Mouse (Mus musculus): ENCODE results near the gene Dgke. TPM values are rescaled to one million over a fixed set of nuclear protein-coding genes. Genes with fewer than 3 reads are reported as not detected.
"Not testable (repeated sequence)": the region's sequence is repeated elsewhere in the genome, so short reads cannot be mapped to it uniquely, and the experiment has no call there.

Gene Dgke
- polyA plus RNA-seq, 2 experiments: 0.39 to 0.63 TPM

DNA sequence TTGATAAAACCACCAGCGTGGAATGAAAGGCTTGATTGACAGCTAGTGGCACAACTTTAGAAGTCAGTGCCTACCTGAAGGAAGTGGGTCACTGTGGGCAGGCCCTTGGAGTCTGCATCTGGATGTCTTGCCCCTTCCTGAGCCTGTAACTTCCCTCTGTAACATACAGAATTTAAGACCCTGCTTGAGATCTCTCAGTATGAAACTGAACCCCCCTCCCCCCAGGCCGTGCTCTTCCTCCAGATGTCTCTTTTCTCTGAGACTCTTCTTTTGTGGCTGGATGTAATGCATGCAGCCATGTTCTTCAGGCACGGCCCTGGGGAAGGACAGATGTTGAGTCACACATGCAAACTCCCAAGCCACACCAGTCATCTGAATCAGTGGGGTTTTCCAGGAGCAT lies 28.7 kb upstream of the Dgke start:
- Histone ChIP-seq H3K27me3 (ENCODE audit: control insufficient read depth, insufficient read depth, low read length) (no peaks in the 10 kb centered on the region), H3K27ac (no peak overlapping the region), H3K4me1 (replicated peaks; ENCODE audit: control insufficient read depth in 2 of 2, insufficient read depth in 2 of 2, low read length in 1 of 2) (no peaks in the 10 kb centered on the region), H3K9ac (replicated peaks) (no peak overlapping the region), H3K36me3 (replicated peaks; ENCODE audit: control insufficient read depth, insufficient read depth, low read depth) (no peaks in the 10 kb centered on the region), H3K4me3 (ENCODE audit: insufficient read depth in 1 of 2, low read depth in 2 of 2, low read length in 2 of 2) (no peak overlapping the region), H3K9me3 (ENCODE audit: control insufficient read depth, low read length) (no peaks in the 10 kb centered on the region), H3K4me2 (ENCODE audit: low read depth) (no peak overlapping the region)
- TF ChIP-seq CTCF (IDR thresholded peaks at IDR 0.05; ENCODE audit: low read depth) (no peak), EP300 (IDR thresholded peaks at IDR 0.05; ENCODE audit: low read depth) (no peak)
- no peak for DNase-seq (ENCODE audit: low read depth in 3 of 3, low spot score in 3 of 3)
- ATAC-seq (ENCODE audit: insufficient read depth): no peak
- 33% methylated on average over 3 of the region's 3 CpGs for WGBS (ENCODE audit: insufficient replicate concordance)

- no peak for TF ChIP-seq CTCF (IDR thresholded peaks at IDR 0.05; ENCODE audit: low read depth)
- TF ChIP-seq EP300 (IDR thresholded peaks at IDR 0.05; ENCODE audit: low read depth): no peak
- no peaks in the 10 kb centered on the region for H3K4me1 ChIP-seq (replicated peaks; ENCODE audit: control insufficient read depth in 2 of 2, insufficient read depth in 2 of 2, low read length in 1 of 2)
- no peaks in the 10 kb centered on the region for H3K9me3 ChIP-seq (ENCODE audit: control insufficient read depth, low read length)
- WGBS (ENCODE audit: insufficient replicate concordance): 32% methylated on average over 9 of the region's 9 CpGs
- H3K27ac ChIP-seq: no peak overlapping the region
- H3K4me3 ChIP-seq (ENCODE audit: insufficient read depth in 1 of 2, low read depth in 2 of 2, low read length in 2 of 2): no peak overlapping the region
- H3K4me2 ChIP-seq (ENCODE audit: low read depth): no peak overlapping the region
- ATAC-seq (ENCODE audit: insufficient read depth) (no peak), DNase-seq (ENCODE audit: low read depth in 3 of 3, low spot score in 3 of 3) (no peak)
- H3K9ac ChIP-seq (replicated peaks): no peak overlapping the region
- no peaks in the 10 kb centered on the region for H3K36me3 ChIP-seq (replicated peaks; ENCODE audit: control insufficient read depth, insufficient read depth, low read depth)
- H3K27me3 ChIP-seq (ENCODE audit: control insufficient read depth, insufficient read depth, low read length): no peaks in the 10 kb centered on the region
These were observed 26.1 kb upstream of the Dgke start for GRCm38 (mm10) chr11:89092714-89093113.

GRCm38 (mm10) chr11:89090359-89090758 lies 23.7 kb upstream of the Dgke start:
- not testable (repeated sequence) for H3K4me2 ChIP-seq (ENCODE audit: low read depth); H3K27ac ChIP-seq; H3K9me3 ChIP-seq (ENCODE audit: control insufficient read depth, low read length); H3K4me3 ChIP-seq (ENCODE audit: insufficient read depth in 1 of 2, low read depth in 2 of 2, low read length in 2 of 2); DNase-seq (ENCODE audit: low read depth in 3 of 3, low spot score in 3 of 3); H3K27me3 ChIP-seq (ENCODE audit: control insufficient read depth, insufficient read depth, low read length); H3K4me1 ChIP-seq (replicated peaks; ENCODE audit: control insufficient read depth in 2 of 2, insufficient read depth in 2 of 2, low read length in 1 of 2); H3K9ac ChIP-seq (replicated peaks); H3K36me3 ChIP-seq (replicated peaks; ENCODE audit: control insufficient read depth, insufficient read depth, low read depth); ATAC-seq (ENCODE audit: insufficient read depth)
- 62% methylated on average over 7 of the region's 7 CpGs for WGBS (ENCODE audit: insufficient replicate concordance)

DNA sequence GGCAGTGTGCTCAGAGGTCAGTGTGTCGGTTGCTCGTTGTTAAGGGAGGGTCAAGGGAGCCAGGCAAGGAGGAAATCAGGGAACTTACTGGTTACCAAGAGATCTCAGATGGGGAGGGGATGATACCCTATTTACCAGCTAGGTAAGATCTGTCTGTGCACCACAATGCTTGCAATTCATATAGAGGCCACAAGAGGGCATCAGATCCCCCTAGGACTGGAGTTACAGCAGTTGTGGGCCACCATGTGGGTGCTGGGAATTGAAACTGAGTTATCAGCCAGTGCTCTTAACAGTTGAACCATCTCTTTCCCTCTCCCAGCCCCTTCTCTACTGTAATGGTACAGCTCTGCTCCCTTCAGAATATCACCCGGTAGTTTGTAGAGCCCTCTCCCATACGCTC lies 22.1 kb upstream of the Dgke start:
- DNase-seq (ENCODE audit: low read depth in 3 of 3, low spot score in 3 of 3): no peak
- Histone ChIP-seq H3K4me2 (ENCODE audit: low read depth) (no peak overlapping the region), H3K36me3 (replicated peaks; ENCODE audit: control insufficient read depth, insufficient read depth, low read depth) (no peaks in the 10 kb centered on the region), H3K9ac (replicated peaks) (no peak overlapping the region), H3K4me1 (replicated peaks; ENCODE audit: control insufficient read depth in 2 of 2, insufficient read depth in 2 of 2, low read length in 1 of 2) (no peaks in the 10 kb centered on the region), H3K27me3 (ENCODE audit: control insufficient read depth, insufficient read depth, low read length) (no peaks in the 10 kb centered on the region), H3K4me3 (ENCODE audit: insufficient read depth in 1 of 2, low read depth in 2 of 2, low read length in 2 of 2) (no peak overlapping the region), H3K27ac (no peak overlapping the region), H3K9me3 (ENCODE audit: control insufficient read depth, low read length) (no peaks in the 10 kb centered on the region)
- 74% methylated on average over 4 of the region's 4 CpGs for WGBS (ENCODE audit: insufficient replicate concordance)
- TF ChIP-seq EP300 (IDR thresholded peaks at IDR 0.05; ENCODE audit: low read depth) (no peak), CTCF (IDR thresholded peaks at IDR 0.05; ENCODE audit: low read depth) (peak; percentile 74)
- ATAC-seq (ENCODE audit: insufficient read depth): no peak

DNA sequence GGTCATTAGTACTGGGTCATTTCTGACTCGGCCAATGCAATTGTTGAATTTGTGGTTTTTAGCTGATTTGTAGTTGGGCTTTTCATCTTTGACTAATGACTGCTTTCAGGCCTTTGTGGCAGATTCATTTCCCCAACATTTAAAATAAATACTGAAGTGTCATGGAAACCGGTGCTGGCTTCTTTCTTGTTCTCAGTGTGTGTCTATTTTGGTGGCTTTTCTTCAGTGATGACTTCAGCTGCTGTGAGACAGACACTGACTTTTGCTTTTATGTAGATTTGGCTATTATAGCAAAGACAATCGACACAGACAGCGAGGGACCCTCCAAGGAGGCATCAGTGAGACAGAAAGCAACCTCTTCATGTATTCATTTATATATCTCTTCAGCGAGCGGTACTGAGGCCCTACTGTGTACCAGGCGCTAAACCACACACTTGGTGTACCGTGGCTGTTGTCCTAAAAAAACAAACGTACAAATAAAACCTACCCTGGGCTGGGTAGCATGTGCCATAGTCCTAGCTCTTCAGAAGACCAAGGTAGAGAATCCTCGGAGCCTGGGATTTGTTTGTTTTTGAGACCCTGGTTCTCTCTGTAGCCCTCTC lies 19.7 kb upstream of the Dgke start:
- Histone ChIP-seq H3K4me3 (ENCODE audit: insufficient read depth in 1 of 2, low read depth in 2 of 2, low read length in 2 of 2) (no peak overlapping the region), H3K27me3 (ENCODE audit: control insufficient read depth, insufficient read depth, low read length) (no peaks in the 10 kb centered on the region), H3K27ac (no peak overlapping the region), H3K4me2 (ENCODE audit: low read depth) (no peak overlapping the region), H3K36me3 (replicated peaks; ENCODE audit: control insufficient read depth, insufficient read depth, low read depth) (no peaks in the 10 kb centered on the region), H3K9ac (replicated peaks) (no peak overlapping the region), H3K9me3 (ENCODE audit: control insufficient read depth, low read length) (no peaks in the 10 kb centered on the region), H3K4me1 (replicated peaks; ENCODE audit: control insufficient read depth in 2 of 2, insufficient read depth in 2 of 2, low read length in 1 of 2) (no peaks in the 10 kb centered on the region)
- WGBS (ENCODE audit: insufficient replicate concordance): 61% methylated on average over 10 of the region's 10 CpGs
- no peak for DNase-seq (ENCODE audit: low read depth in 3 of 3, low spot score in 3 of 3)
- ATAC-seq (ENCODE audit: insufficient read depth): no peak
- no peak for TF ChIP-seq EP300 (IDR thresholded peaks at IDR 0.05; ENCODE audit: low read depth)
- no peak for TF ChIP-seq CTCF (IDR thresholded peaks at IDR 0.05; ENCODE audit: low read depth)
